Mouse (Mus musculus) Patski (cell line): ENCODE results near the gene AY074887. TPM values are rescaled to one million over a fixed set of nuclear protein-coding genes. Genes with fewer than 3 reads are reported as not detected.

Experiments used
- ATAC-seq: fragments of 100-300 bp; one replicate; pipeline ENCODE4 v1.8.0; 2021
- CTCF ChIA-PET: fragments of 350-600 bp; sonication (Branson Sonifier 250); formaldehyde crosslinking; loops from one replicate; lab custom pipeline; 2022; ENCODE audit warnings: inconsistent platforms; lab: Charles Lee
- POLR2A ChIA-PET: fragments of 350-600 bp; sonication (Branson Sonifier 250); formaldehyde crosslinking; loops from one replicate; lab custom pipeline; 2022; ENCODE audit warnings: antibody characterized with exemption, inconsistent platforms; lab: Charles Lee
- DNase-seq: peaks from one replicate; pipeline ENCODE4 v3.0.0-alpha.2; 2011; ENCODE audit warnings: low read depth, low spot score
- H3K27me3 ChIP-seq: fragments of 371-371 bp; one replicate; pipeline ENCODE4 v1.5.1; 2021
- CTCF ChIP-seq: fragments of 100-300 bp; IDR thresholded peaks from one replicate; pipeline ENCODE4 v1.5.1; 2021
- in situ Hi-C: fragments of 300-500 bp; cut with MboI; formaldehyde crosslinking; loops from 3 replicates; pipeline ENCODE4 v1.11.1; 2018; ENCODE audit warnings: low pct_unique_long_range_greater_than_20kb, mixed read lengths
- polyA plus RNA-seq: library from polyadenylated mRNA; unstranded; gene quantifications from one replicate; pipeline ENCODE4 v1.2.3, GENCODE M21; 2021

AY074887 gene
- polyA plus RNA-seq, 1 experiment from 2014 or later, result 0.65 TPM

GRCm38 (mm10) chr9:54949465-54949864, 1.3 kb downstream of the AY074887 start:
- POLR2A ChIA-PET, result interaction anchor here (0.6 to 0.7 kb wide), 3 partner anchors 17 to 1408 kb away, joined by 3 to 4 read pairs (median 4); no protein-coding TSS in a partner anchor
- no peaks in the 10 kb centered on the region for H3K27me3 ChIP-seq
- ATAC-seq (no peak), DNase-seq (no peak)
- in situ Hi-C loops, result no loop called here
- no peak for TF ChIP-seq CTCF
- CTCF ChIA-PET, result no interaction called here

GRCm38 (mm10) chr9:54946256-54946655, 4.5 kb downstream of the AY074887 start:
- H3K27me3 ChIP-seq, result no peaks in the 10 kb centered on the region
- in situ Hi-C loops, result no loop called here
- CTCF ChIA-PET, result no interaction called here
- no peak for TF ChIP-seq CTCF
- POLR2A ChIA-PET, result no interaction called here
- ATAC-seq (no peak), DNase-seq (no peak)

GRCm38 (mm10) chr9:54944467-54944866, 6.3 kb downstream of the AY074887 start:
- no peak for ATAC-seq

GRCm38 (mm10) chr9:54942071-54942470, 8.7 kb downstream of the AY074887 start:
- ATAC-seq, result no peak
- H3K27me3 ChIP-seq, result no peaks in the 10 kb centered on the region
- TF ChIP-seq CTCF, result no peak
- in situ Hi-C loops, result no loop called here
- CTCF ChIA-PET, result interaction anchor here (1.0 to 1.6 kb wide), 2 partner anchors 9 to 12 kb away, joined by 3 read pairs; no protein-coding TSS in a partner anchor
- DNase-seq, result no peak
- POLR2A ChIA-PET, result no interaction called here

More at GRCm38 (mm10) chr9:54944467-54944866, 6.3 kb downstream of the AY074887 start:
- no peaks in the 10 kb centered on the region for H3K27me3 ChIP-seq
- ChIA-PET CTCF (no interaction called here), POLR2A (no interaction called here)
- no peak for DNase-seq
- TF ChIP-seq CTCF, result no peak
- in situ Hi-C loops, result no loop called here

- no peak for TF ChIP-seq CTCF
- H3K27me3 ChIP-seq, result no peaks in the 10 kb centered on the region
- POLR2A ChIA-PET, result no interaction called here
- in situ Hi-C loops, result no loop called here
- DNase-seq, result no peak
- no peak for ATAC-seq
- CTCF ChIA-PET, result interaction anchor here (1.0 kb wide), 1 partner anchor 9 kb away, joined by 3 read pairs; no protein-coding TSS in a partner anchor
Measured at GRCm38 (mm10) chr9:54932379-54932778, 18.4 kb downstream of the AY074887 start.

- DNase-seq (no peak), ATAC-seq (no peak)
- ChIA-PET POLR2A (no interaction called here), CTCF (no interaction called here)
- in situ Hi-C loops, result no loop called here
- no peaks in the 10 kb centered on the region for H3K27me3 ChIP-seq
- TF ChIP-seq CTCF, result peak; percentile 64
Measured at GRCm38 (mm10) chr9:54931765-54932164, 19.0 kb downstream of the AY074887 start.

GRCm38 (mm10) chr9:54930741-54931140, 20.1 kb downstream of the AY074887 start:
- no peak for TF ChIP-seq CTCF
- in situ Hi-C loops, result no loop called here
- no peaks in the 10 kb centered on the region for H3K27me3 ChIP-seq
- no peak for DNase-seq
- ChIA-PET POLR2A (no interaction called here), CTCF (interaction anchor here (1.5 kb wide), 1 partner anchor 12 kb away, joined by 3 read pairs; no protein-coding TSS in a partner anchor)
- ATAC-seq, result no peak

GRCm38 (mm10) chr9:54919946-54920345, 30.9 kb downstream of the AY074887 start:
- CTCF ChIA-PET, result no interaction called here

GRCm38 (mm10) chr9:54918781-54919180, 32.0 kb downstream of the AY074887 start:
- ATAC-seq (no peak), DNase-seq (no peak)
- TF ChIP-seq CTCF, result no peak
- CTCF ChIA-PET, result no interaction called here
- POLR2A ChIA-PET, result no interaction called here
- H3K27me3 ChIP-seq, result no peaks in the 10 kb centered on the region
- in situ Hi-C loops, result no loop called here

More at GRCm38 (mm10) chr9:54919946-54920345, 30.9 kb downstream of the AY074887 start:
- POLR2A ChIA-PET, result no interaction called here
- TF ChIP-seq CTCF, result no peak
- no peak for DNase-seq
- in situ Hi-C loops, result no loop called here
- no peaks in the 10 kb centered on the region for H3K27me3 ChIP-seq
- ATAC-seq, result no peak

- no peak for ATAC-seq
- H3K27me3 ChIP-seq, result no peaks in the 10 kb centered on the region
- CTCF ChIA-PET, result no interaction called here
- in situ Hi-C loops, result no loop called here
- POLR2A ChIA-PET, result no interaction called here
- no peak for DNase-seq
- TF ChIP-seq CTCF, result no peak
Measured at GRCm38 (mm10) chr9:54918191-54918590, 32.6 kb downstream of the AY074887 start.

GRCm38 (mm10) chr9:54917010-54917677, 33.7 kb downstream of the AY074887 start, which contains the start of gene Hykk:
Gene Hykk, plus strand, starts transcription at chr9:54917283.
- peak; percentile 27 for DNase-seq
- no peaks in the 10 kb centered on the region for H3K27me3 ChIP-seq
- POLR2A ChIA-PET, result no interaction called here
- in situ Hi-C loops, result no loop called here
- peak; percentile 80 for ATAC-seq
- TF ChIP-seq CTCF, result no peak
- CTCF ChIA-PET, result interaction anchor here (0.6 kb wide), 1 partner anchor 78 kb away, joined by 3 read pairs; no protein-coding TSS in a partner anchor
